In genomic region chr2:102157010-102157409, GRCm38 (mm10) we compare ENCODE assay signal across 18 mouse cellular contexts. TPM values are rescaled to one million over a fixed set of nuclear protein-coding genes. Genes with fewer than 3 reads are reported as not detected.
DNase-seq lines count a peak whose midpoint lies in the region; ATAC-seq and TF ChIP-seq lines count a peak whose summit lies in the region.
"Had no signal": no experiment of that assay in that cellular context is flagged by ENCODE, and none has a peak within 500 bp of the region (broad histone marks: within the 10 kb centered on the region; RNA-seq: fewer than 3 reads in every experiment).

No protein-coding gene starts in this region.

- no peak for TF ChIP-seq EP300 in lung, postnatal 0 days (IDR thresholded peaks at IDR 0.05)

- no peak for DNase-seq in kidney, postnatal 14 days
- no peak for DNase-seq in lung, postnatal 0 days (ENCODE audit: low spot score)
- DNase-seq in lung, postnatal 10 days: no peak
- no peak for DNase-seq in hindbrain, embryonic 14.5 days (ENCODE audit: low spot score)
- DNase-seq in frontal cortex, postnatal 14 days (ENCODE audit: low spot score in 2 of 2): no peak
- no peak for DNase-seq in left cerebral cortex, adult 11 months (ENCODE audit: low spot score)
- DNase-seq: cerebellum, adult 18-20 months; cerebellum, postnatal 14 days; right cerebral cortex, postnatal 14 days had no signal

- H3K9ac ChIP-seq in kidney, embryonic 14.5 days (ENCODE audit: low read depth, low read length): no peak overlapping the region
- H3K9ac ChIP-seq in lung, postnatal 0 days (replicated peaks; ENCODE audit: low read depth): no peak overlapping the region
- no peak overlapping the region for H3K9ac ChIP-seq in hindbrain, embryonic 14.5 days
- H3K9ac ChIP-seq: embryonic facial prominence, embryonic 13.5 days; forebrain, embryonic 13.5 days; limb, embryonic 15.5 days; liver, embryonic 14.5 days; lung, embryonic 15.5 days had no signal

- 52% methylated on average over 9 of the region's 9 CpGs for WGBS in kidney, embryonic 14.5 days
- WGBS in lung, postnatal 0 days: 55% methylated on average over 9 of the region's 9 CpGs
- 84% methylated on average over 9 of the region's 9 CpGs for WGBS in hindbrain, embryonic 14.5 days

- H3K4me3 ChIP-seq in kidney, embryonic 14.5 days (ENCODE audit: low read length): no peak overlapping the region
- H3K4me3 ChIP-seq in lung, postnatal 0 days (ENCODE audit: low read depth, low read length): no peak overlapping the region
- no peak overlapping the region for H3K4me3 ChIP-seq in brown adipose tissue, adult 24 weeks (ENCODE audit: insufficient read depth, low read depth, low read length)
- H3K4me3 ChIP-seq in hindbrain, embryonic 14.5 days (replicated peaks; ENCODE audit: low read length): no peak overlapping the region
- H3K4me3 ChIP-seq: embryonic facial prominence, embryonic 13.5 days; forebrain, embryonic 13.5 days; limb, embryonic 15.5 days; lung, embryonic 15.5 days had no signal

- H3K27me3 ChIP-seq in kidney, embryonic 14.5 days (ENCODE audit: control insufficient read depth, insufficient read depth, low read length): no peaks in the 10 kb centered on the region
- no peaks in the 10 kb centered on the region for H3K27me3 ChIP-seq in lung, postnatal 0 days (replicated peaks; ENCODE audit: insufficient read depth, low read length)
- H3K27me3 ChIP-seq in hindbrain, embryonic 14.5 days (ENCODE audit: control insufficient read depth, insufficient read depth, low read length): no peaks in the 10 kb centered on the region
- H3K27me3 ChIP-seq: embryonic facial prominence, embryonic 13.5 days; forebrain, embryonic 13.5 days; limb, embryonic 15.5 days; lung, embryonic 15.5 days had no signal

- no peaks in the 10 kb centered on the region for H3K9me3 ChIP-seq in kidney, embryonic 14.5 days (ENCODE audit: control insufficient read depth, low read length)
- H3K9me3 ChIP-seq in lung, postnatal 0 days (ENCODE audit: low read length): no peaks in the 10 kb centered on the region
- H3K9me3 ChIP-seq in hindbrain, embryonic 14.5 days (ENCODE audit: control insufficient read depth, low read length): no peaks in the 10 kb centered on the region
- H3K9me3 ChIP-seq: embryonic facial prominence, embryonic 13.5 days; forebrain, embryonic 13.5 days; limb, embryonic 15.5 days; lung, embryonic 15.5 days had no signal

- H3K4me1 ChIP-seq in kidney, embryonic 14.5 days (ENCODE audit: control insufficient read depth, insufficient read depth, low read length): peaks cover 35% of the 10 kb centered on the region
- peaks cover 10% of the 10 kb centered on the region; the same call in 1 of the 2 replicates for H3K4me1 ChIP-seq in lung, postnatal 0 days (ENCODE audit: insufficient read depth, low read depth, low read length)
- peaks cover 39% of the 10 kb centered on the region for H3K4me1 ChIP-seq in brown adipose tissue, adult 24 weeks (ENCODE audit: control insufficient read depth, insufficient read depth, insufficient read length, low read length)
- peaks cover 28% of the 10 kb centered on the region for H3K4me1 ChIP-seq in hindbrain, embryonic 14.5 days (replicated peaks; ENCODE audit: control insufficient read depth, insufficient read depth, low read length)

- H3K27ac ChIP-seq in kidney, embryonic 14.5 days (ENCODE audit: low read depth, low read length): no peak overlapping the region
- H3K27ac ChIP-seq in lung, postnatal 0 days (ENCODE audit: low read length): no peak overlapping the region
- H3K27ac ChIP-seq in brown adipose tissue, adult 24 weeks (replicated peaks; ENCODE audit: low read depth, low read length): peak overlapping the region; percentile 19; the same call in 1 of the 2 replicates
- H3K27ac ChIP-seq in hindbrain, embryonic 14.5 days: peak overlapping the region; percentile 29; the same call in 1 of the 2 replicates
- H3K27ac ChIP-seq: embryonic facial prominence, embryonic 13.5 days; limb, embryonic 15.5 days; liver, embryonic 14.5 days; lung, embryonic 15.5 days had no signal

- H3K36me3 ChIP-seq in kidney, embryonic 14.5 days (ENCODE audit: control insufficient read depth, insufficient read depth, low read length): no peaks in the 10 kb centered on the region
- no peaks in the 10 kb centered on the region for H3K36me3 ChIP-seq in lung, postnatal 0 days (ENCODE audit: insufficient read depth, low read length)
- no peaks in the 10 kb centered on the region for H3K36me3 ChIP-seq in hindbrain, embryonic 14.5 days (replicated peaks; ENCODE audit: control insufficient read depth, insufficient read depth)
- H3K36me3 ChIP-seq: embryonic facial prominence, embryonic 13.5 days; lung, embryonic 15.5 days had no signal

- ATAC-seq in kidney, embryonic 14.5 days (ENCODE audit: low FRiP score, low TSS enrichment): peak; percentile 21; the same call in 1 of the 2 replicates
- 0 out of 2 replicates have a peak, but pooled peaks have one; percentile 14 for ATAC-seq in lung, postnatal 0 days
- ATAC-seq in hindbrain, embryonic 14.5 days (ENCODE audit: low FRiP score): no peak
- ATAC-seq: intestine, embryonic 16.5 days had no signal

- H3K4me2 ChIP-seq in kidney, embryonic 14.5 days (replicated peaks; ENCODE audit: low read depth, low read length): no peak overlapping the region
- no peak overlapping the region for H3K4me2 ChIP-seq in lung, postnatal 0 days (replicated peaks; ENCODE audit: low read depth, low read length)
- no peak overlapping the region for H3K4me2 ChIP-seq in hindbrain, embryonic 14.5 days (replicated peaks)
- H3K4me2 ChIP-seq: embryonic facial prominence, embryonic 13.5 days; forebrain, embryonic 13.5 days; heart, embryonic 11.5 days; limb, embryonic 15.5 days; lung, embryonic 15.5 days had no signal

- no peak for TF ChIP-seq CTCF in lung, postnatal 0 days (IDR thresholded peaks at IDR 0.05)

RNA-seq across cellular contexts. Expression of gene Ldlrad3, which starts 29.2 kb away (rescaled TPM):
- 19.0 and 39.2 TPM in 2 replicates for polyA plus RNA-seq in kidney, embryonic 14.5 days (2014; fragmentation: Nextera tagmentation; extraction: Ambion mirVana)
- 14.6 and 16.3 TPM in 2 replicates for polyA plus RNA-seq in lung, postnatal 0 days (2015; fragmentation: Nextera tagmentation; extraction: Ambion mirVana)
- 7.8 and 8.8 TPM in 2 replicates for polyA plus RNA-seq in brown adipose tissue, adult 24 weeks (2012; ENCODE audit: insufficient read depth, insufficient read length, missing spikeins)
- polyA plus RNA-seq in hindbrain, embryonic 14.5 days (2014; fragmentation: Nextera tagmentation; extraction: Ambion mirVana): 28.4 and 29.4 TPM in 2 replicates

Comparison
In these comparisons a context has a peak if more than half of its experiments do, and no peak if none do; other contexts are left out.
1. H3K27ac ChIP-seq: peak in brown adipose tissue, adult 24 weeks (single experiment) and hindbrain, embryonic 14.5 days (single experiment); none in kidney, embryonic 14.5 days (single experiment) and lung, postnatal 0 days (single experiment).